Mouse (Mus musculus) forebrain, embryonic 16.5 days (tissue): ENCODE data around the gene Hfe2. TPM values are rescaled to one million over a fixed set of nuclear protein-coding genes. Genes with fewer than 3 reads are reported as not detected.
A peak's percentile ranks its signal among the peaks of the same experiment; 100 is the strongest.
"Not testable (repeated sequence)": the region's sequence is repeated elsewhere in the genome, so short reads cannot be mapped to it uniquely, and the experiment has no call there.

ENCODE experiments used
- ATAC-seq: fragments of 200-750 bp; cut with Nextera tagmentation; 2 replicates; pipeline ENCODE4 v1.8.0; 2017; ENCODE audit warnings: mild to moderate bottlenecking, moderate library complexity
- H3K27ac ChIP-seq: fragments of 300-500 bp; sonication (generic); 2 replicates; pipeline ENCODE4 v1.5.1; 2014; ENCODE audit warnings: low read length, control low read depth
- H3K27me3 ChIP-seq: fragments of 300-500 bp; sonication (generic); replicated peaks from 2 replicates; pipeline ENCODE4 v1.6.1; 2014; ENCODE audit warnings: low read length; ENCODE audit not compliant: control insufficient read depth, insufficient read depth
- H3K36me3 ChIP-seq: fragments of 300-500 bp; sonication (generic); 2 replicates; pipeline ENCODE4 v1.6.1; 2014; ENCODE audit not compliant: control insufficient read depth, insufficient read depth
- H3K4me1 ChIP-seq: fragments of 300-500 bp; sonication (generic); replicated peaks from 2 replicates; pipeline ENCODE4 v1.6.1; 2014; ENCODE audit warnings: low read length; ENCODE audit not compliant: control insufficient read depth, insufficient read depth
- H3K4me2 ChIP-seq: fragments of 300-500 bp; sonication (generic); 2 replicates; pipeline ENCODE4 v1.6.1; 2014; ENCODE audit warnings: mild to moderate bottlenecking, low read length, control low read depth
- H3K4me3 ChIP-seq: fragments of 300-500 bp; sonication (generic); replicated peaks from 2 replicates; pipeline ENCODE4 v1.5.1; 2014; ENCODE audit warnings: mild to moderate bottlenecking, low read length, control low read depth
- H3K9ac ChIP-seq: fragments of 300-500 bp; sonication (generic); replicated peaks from 2 replicates; pipeline ENCODE4 v1.6.1; 2014; ENCODE audit warnings: low read depth, low read length, control low read depth
- H3K9me3 ChIP-seq: fragments of 300-500 bp; sonication (generic); 2 replicates; pipeline ENCODE4 v1.6.1; 2016; ENCODE audit warnings: low read length; ENCODE audit not compliant: control insufficient read depth
- WGBS: fragments of 180-500 bp; shearing (Covaris S2); extraction: QIAGEN DNeasy Blood & Tissue Kit; methylation state at CpG from one replicate; pipeline ENCODE4 v1.1.7; 2014; 5-methylcytosine and 5-hydroxymethylcytosine counted together
- polyA plus RNA-seq: library from polyadenylated mRNA; unstranded; fragments of >200 nt; fragmentation: Nextera tagmentation; extraction: Ambion mirVana; gene quantifications from 2 replicates; pipeline ENCODE4 v1.2.1, GENCODE M21; 2015

Gene Hfe2
- polyA plus RNA-seq, 1 experiment from 2014 or later = 1.1 TPM

DNA sequence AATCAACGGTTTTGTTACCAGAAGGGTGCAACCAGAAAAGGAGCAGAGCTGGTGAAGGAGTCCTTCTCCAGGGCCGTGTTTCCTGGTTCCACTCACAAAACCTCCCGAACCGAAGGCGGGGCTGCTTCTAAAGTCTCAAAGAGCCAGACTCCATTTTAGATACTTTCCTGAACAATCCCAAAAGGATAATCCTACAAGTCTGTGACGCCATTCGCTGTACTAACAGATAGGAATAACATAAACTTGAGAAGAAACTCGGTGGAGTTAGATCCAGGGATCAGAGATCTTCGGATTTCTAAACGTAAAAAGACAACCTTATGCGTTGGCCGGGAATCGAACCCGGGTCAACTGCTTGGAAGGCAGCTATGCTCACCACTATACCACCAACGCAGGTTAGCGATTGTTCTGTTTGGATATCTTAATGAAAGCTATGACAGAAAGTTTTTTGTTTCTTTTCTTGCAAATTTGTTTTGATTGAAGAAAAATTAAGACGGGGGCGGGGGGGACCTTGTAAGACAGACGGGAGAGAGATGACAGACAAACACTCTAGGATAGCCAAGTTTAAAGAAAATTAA, 24.2 kb upstream of the Hfe2 start:
- Histone ChIP-seq H3K36me3 (no peaks in the 10 kb centered on the region), H3K4me3 (peak overlapping the region; percentile 79), H3K4me2 (peak overlapping the region; percentile 77), H3K4me1 (peaks cover 6% of the 10 kb centered on the region; the same call in 1 of the 2 replicates), H3K27me3 (no peaks in the 10 kb centered on the region), H3K9me3 (no peaks in the 10 kb centered on the region), H3K27ac (peak overlapping the region; percentile 88), H3K9ac (peak overlapping the region; percentile 61)
- peak; percentile 77 for ATAC-seq
- under 1% methylated on average over 19 of the region's 19 CpGs for WGBS

DNA sequence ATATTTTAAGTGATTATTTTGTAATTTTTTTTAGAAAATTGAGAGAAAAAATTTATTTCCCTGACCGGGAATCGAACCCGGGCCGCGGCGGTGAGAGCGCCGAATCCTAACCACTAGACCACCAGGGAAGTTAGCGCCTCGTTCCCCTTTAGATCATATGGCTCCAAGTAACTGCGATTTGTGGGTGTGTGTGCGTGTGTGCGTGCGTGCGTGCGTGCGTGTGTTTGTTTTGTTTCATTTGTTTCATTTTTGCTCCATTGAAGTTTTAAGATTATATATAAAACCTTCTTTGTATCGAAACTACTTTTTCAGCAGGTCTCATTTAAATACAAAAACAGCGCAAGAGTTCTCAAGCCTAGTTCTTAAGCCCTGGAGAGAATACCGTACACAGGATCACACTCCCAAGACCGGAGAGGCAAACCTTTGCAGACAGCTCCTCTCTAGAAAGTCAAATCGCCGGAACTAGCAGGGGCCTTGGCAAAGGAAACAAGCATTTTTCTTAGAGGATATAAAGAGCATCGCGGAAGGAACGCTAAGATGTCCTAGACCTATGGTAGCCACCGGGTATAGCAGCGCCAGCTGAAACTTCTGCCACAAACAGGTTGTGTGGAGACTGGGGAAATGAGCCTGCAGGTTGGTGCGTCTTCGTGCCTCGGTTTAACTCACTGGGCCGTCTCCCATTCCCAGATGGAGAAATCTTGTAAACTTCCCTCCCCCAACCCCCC, 23.4 kb upstream of the Hfe2 start:
- under 1% methylated on average over 32 of the region's 32 CpGs for WGBS
- Histone ChIP-seq H3K9ac (peak overlapping the region; percentile 49), H3K27ac (peak overlapping the region; percentile 38), H3K4me1 (peaks cover 6% of the 10 kb centered on the region; the same call in 1 of the 2 replicates), H3K4me3 (peak overlapping the region; percentile 79), H3K4me2 (peak overlapping the region; percentile 99), H3K36me3 (no peaks in the 10 kb centered on the region), H3K27me3 (no peaks in the 10 kb centered on the region), H3K9me3 (no peaks in the 10 kb centered on the region)
- peak; percentile 70 for ATAC-seq

DNA sequence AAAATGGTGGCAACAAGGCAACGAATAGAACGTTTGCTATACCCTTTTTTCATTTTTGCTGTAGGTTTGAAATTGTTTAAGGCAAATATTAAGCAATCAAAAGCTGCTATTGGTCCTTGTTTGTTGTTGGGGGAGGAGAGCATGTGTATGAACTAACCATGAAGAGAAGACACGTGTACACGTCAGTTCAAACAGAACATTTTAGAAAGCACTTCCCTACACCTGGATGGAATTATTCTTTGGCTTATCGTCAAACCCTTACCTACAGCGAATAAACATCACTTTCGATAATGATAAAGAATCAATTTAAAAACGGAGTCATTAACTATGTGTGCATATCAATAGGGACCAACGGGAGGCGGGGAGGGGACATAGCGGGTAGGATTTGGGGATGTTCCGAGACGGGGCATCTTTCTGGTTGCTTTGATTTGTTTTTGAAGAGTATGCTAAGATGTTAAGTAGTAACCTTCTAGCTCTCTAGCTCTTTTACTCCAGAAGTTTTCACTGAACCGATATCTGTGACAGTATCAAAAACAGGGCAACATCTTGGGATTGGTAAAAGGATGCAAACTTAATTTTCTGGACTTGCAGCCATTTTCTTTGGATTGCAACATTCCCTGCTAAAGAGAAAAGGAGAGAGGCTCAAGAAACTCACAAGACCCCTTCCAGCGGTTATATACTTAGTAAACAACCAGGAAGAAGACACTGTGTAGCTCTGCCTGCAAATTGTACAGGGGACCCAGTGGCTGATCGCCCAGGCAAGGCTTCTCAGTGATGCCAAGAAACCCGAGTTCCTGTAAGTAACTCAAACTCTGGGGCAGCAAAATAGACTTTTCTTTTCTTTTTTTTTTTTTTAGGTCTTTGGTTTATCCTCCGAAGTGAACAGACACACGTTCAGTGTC, 22.5 kb upstream of the Hfe2 start:
- Histone ChIP-seq H3K4me3 (peak overlapping the region; percentile 79), H3K9ac (peak overlapping the region; percentile 49), H3K27ac (no peak overlapping the region), H3K27me3 (no peaks in the 10 kb centered on the region), H3K36me3 (no peaks in the 10 kb centered on the region), H3K9me3 (no peaks in the 10 kb centered on the region), H3K4me1 (peaks cover under 1% of the 10 kb centered on the region; the same call in 1 of the 2 replicates), H3K4me2 (peak overlapping the region; percentile 99)
- WGBS = under 1% methylated on average over 19 of the region's 19 CpGs
- no peak for ATAC-seq

DNA sequence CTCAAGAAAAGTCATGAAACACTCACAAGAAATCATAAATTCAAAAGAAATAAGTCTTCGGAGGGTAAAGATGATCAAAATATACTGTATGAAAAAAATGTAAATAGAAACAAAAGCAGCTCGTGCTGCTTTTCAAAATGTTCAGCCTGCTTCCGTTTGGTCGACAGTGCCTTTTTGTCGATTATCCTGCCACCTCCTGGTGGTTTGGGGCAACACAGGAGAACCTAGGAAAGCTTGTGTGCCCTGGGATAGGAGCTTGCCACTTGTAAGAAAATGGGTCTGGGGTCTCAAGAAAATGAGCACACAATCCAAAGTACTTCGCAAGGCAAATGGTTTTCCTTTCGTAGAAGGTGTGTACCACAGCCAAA, 21.9 kb upstream of the Hfe2 start:
- Histone ChIP-seq H3K9me3 (no peaks in the 10 kb centered on the region), H3K27ac (no peak overlapping the region), H3K4me3 (peak overlapping the region; percentile 79), H3K4me2 (peak overlapping the region; percentile 99), H3K9ac (no peak overlapping the region), H3K4me1 (no peaks in the 10 kb centered on the region; the same call in 1 of the 2 replicates), H3K27me3 (no peaks in the 10 kb centered on the region), H3K36me3 (no peaks in the 10 kb centered on the region)
- no peak for ATAC-seq
- WGBS = under 1% methylated on average over 7 of the region's 7 CpGs

DNA sequence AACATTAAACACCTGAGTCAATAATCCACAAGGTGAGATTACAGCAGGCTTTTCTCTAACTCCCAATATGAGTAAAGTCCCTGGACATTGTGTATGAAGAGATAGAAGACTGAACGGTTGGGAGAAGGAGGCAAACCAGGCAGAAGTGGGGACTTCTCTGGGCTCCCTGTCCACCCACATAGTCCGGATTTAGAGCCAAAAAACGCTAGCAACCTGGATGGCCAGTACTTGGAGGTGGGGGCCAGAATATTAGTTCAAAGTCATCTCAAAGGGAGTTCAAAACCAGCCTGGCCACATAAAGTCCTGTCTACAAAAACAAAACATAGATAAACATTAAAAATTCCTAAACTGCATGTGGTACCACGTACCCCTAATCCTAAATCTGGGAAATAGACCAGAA, 21.0 kb upstream of the Hfe2 start:
- H3K4me1 ChIP-seq = no peaks in the 10 kb centered on the region; the same call in 1 of the 2 replicates
- WGBS = 67% methylated on average over 4 of the region's 4 CpGs
- H3K4me2 ChIP-seq = no peak overlapping the region
- H3K27ac ChIP-seq = no peak overlapping the region
- no peak overlapping the region for H3K9ac ChIP-seq
- no peaks in the 10 kb centered on the region for H3K9me3 ChIP-seq
- H3K27me3 ChIP-seq = no peaks in the 10 kb centered on the region
- no peak overlapping the region for H3K4me3 ChIP-seq
- no peak for ATAC-seq
- H3K36me3 ChIP-seq = no peaks in the 10 kb centered on the region

DNA sequence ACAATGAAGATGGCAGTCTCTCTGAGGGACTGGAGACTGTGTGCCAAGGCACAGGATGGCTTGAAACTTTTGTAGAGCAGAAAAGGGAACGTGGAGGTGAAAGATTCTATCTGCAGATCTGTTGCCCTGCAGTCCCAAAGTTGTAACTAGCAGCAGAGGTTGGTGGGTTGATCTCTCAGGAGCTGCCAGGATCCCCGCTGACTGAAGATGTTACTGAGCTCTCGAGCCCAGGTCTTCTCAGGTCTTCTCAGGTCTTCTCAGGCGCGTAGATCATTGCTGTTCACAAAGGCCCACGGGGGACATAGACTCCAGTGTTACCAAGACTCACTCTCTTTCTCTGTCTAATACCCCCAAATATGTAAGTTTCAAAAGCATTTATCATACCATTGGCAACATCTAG, 20.0 kb upstream of the Hfe2 start:
- no peaks in the 10 kb centered on the region; the same call in 1 of the 2 replicates for H3K4me1 ChIP-seq
- H3K4me2 ChIP-seq = no peak overlapping the region
- no peaks in the 10 kb centered on the region for H3K9me3 ChIP-seq
- WGBS = 93% methylated on average over 6 of the region's 6 CpGs
- no peak overlapping the region for H3K4me3 ChIP-seq
- no peaks in the 10 kb centered on the region for H3K27me3 ChIP-seq
- no peak overlapping the region for H3K9ac ChIP-seq
- ATAC-seq = no peak
- no peak overlapping the region for H3K27ac ChIP-seq
- no peaks in the 10 kb centered on the region for H3K36me3 ChIP-seq

DNA sequence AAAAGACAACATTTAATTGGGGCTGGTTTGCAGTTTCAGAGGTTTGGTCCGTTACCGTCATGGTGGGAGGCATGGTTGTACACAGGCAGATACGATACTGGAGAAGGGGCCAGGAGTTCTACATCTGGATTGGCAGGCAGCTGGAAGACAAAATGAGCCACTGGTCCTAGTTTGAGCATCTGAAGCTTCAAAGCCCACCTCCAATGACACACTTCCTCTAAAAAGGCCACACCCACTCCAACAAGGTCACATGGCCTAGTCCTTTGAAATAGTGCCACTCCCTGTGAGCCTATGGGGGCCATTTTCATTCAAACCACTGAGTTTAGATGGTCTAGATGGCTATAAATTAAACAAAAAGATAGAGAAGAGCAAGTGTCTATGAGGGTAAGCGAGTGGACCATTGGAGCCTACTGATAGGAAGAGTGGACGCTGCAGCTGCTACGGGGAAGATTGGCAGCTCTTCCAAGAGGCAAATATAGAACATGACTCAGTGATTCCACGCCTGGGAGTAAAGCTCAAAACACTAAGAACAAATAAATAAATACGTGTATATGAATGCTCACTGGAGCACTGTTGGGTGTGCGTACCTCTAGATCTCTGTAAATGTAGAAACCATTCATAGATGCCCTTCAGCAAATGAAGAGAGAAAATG, 18.4 kb upstream of the Hfe2 start:
- H3K27me3 ChIP-seq = no peaks in the 10 kb centered on the region
- no peak for ATAC-seq
- no peak overlapping the region for H3K4me2 ChIP-seq
- H3K36me3 ChIP-seq = no peaks in the 10 kb centered on the region
- no peaks in the 10 kb centered on the region; the same call in 1 of the 2 replicates for H3K4me1 ChIP-seq
- no peak overlapping the region for H3K27ac ChIP-seq
- WGBS = 93% methylated on average over 9 of the region's 9 CpGs
- H3K9ac ChIP-seq = no peak overlapping the region
- no peaks in the 10 kb centered on the region for H3K9me3 ChIP-seq
- H3K4me3 ChIP-seq = no peak overlapping the region

DNA sequence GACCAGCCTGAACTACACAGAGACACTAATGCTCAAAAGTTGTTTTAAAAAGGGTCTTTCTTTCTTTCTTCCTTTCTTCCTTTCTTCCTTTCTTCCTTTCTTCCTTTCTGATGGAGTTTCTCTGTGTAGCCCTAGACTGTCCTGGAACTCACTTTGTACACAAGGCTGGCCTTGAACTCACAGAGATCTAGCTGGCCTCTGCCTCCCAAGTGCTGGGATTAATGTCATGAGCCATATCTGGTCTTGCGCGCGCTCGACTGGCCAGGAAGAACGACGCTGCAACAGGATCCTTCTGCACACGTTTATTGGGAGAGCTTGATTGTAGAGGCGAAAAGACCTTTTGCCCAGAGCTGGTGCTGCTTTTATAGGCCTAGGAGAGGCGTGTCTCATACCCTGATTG, 17.0 kb upstream of the Hfe2 start:
- not testable (repeated sequence) for H3K36me3 ChIP-seq, H3K27me3 ChIP-seq, H3K4me2 ChIP-seq, H3K27ac ChIP-seq, H3K4me3 ChIP-seq, ATAC-seq, H3K9me3 ChIP-seq, H3K4me1 ChIP-seq, H3K9ac ChIP-seq
- WGBS = 88% methylated on average over 7 of the region's 9 CpGs

DNA sequence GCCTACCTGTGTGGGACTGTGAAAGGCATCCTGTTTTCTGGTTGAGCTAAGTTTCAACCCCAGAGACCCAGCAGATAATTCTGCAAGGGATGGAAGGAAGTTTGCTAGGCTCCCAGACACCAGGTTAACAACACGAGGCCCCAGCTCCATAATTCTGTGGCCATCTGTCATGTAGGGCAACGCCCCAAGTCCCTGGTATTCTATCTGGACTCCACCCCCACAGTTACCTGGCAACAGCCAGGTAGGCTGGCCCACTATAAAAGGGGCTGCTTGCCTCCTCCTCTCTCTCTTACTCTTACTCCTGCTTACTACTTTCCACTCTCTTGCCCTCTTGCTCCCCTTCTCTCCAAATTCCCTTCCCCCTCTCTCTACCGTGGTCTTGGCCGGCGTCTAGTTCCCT, 4.8 kb upstream of the Hfe2 start:
- no peaks in the 10 kb centered on the region for H3K9me3 ChIP-seq
- no peaks in the 10 kb centered on the region for H3K36me3 ChIP-seq
- no peaks in the 10 kb centered on the region for H3K4me1 ChIP-seq
- WGBS = 55% methylated on average over 5 of the region's 5 CpGs
- no peak overlapping the region for H3K4me3 ChIP-seq
- no peak overlapping the region for H3K9ac ChIP-seq
- H3K4me2 ChIP-seq = no peak overlapping the region
- no peaks in the 10 kb centered on the region for H3K27me3 ChIP-seq
- ATAC-seq = no peak
- H3K27ac ChIP-seq = no peak overlapping the region
